Mouse (Mus musculus) spleen, adult 18-20 months (tissue): ENCODE data around the gene Masp1.

Source experiments
- DNase-seq, 2 experiments: peaks; one replicate each; pipeline ENCODE4 v3.0.0; 2022; ENCODE audit warnings: mixed read lengths in 2 of 2

The Masp1 gene

GRCm38 (mm10) chr16:23457338-23457737, 63.3 kb downstream of the Masp1 start:
- DNase-seq = no peak

GRCm38 (mm10) chr16:23456534-23456933, 64.1 kb downstream of the Masp1 start:
- no peak for DNase-seq

GRCm38 (mm10) chr16:23454376-23454775, 66.2 kb downstream of the Masp1 start:
- no peak for DNase-seq

GRCm38 (mm10) chr16:23452476-23452875, 68.1 kb downstream of the Masp1 start:
- peak in 1 of 2 experiments; percentile 10 for DNase-seq

- no peak for DNase-seq
These were observed 69.8 kb downstream of the Masp1 start for GRCm38 (mm10) chr16:23450816-23451215.

GRCm38 (mm10) chr16:23449946-23450345, 70.7 kb downstream of the Masp1 start:
- no peak for DNase-seq

- DNase-seq = no peak
These were observed 76.4 kb downstream of the Masp1 start for GRCm38 (mm10) chr16:23444231-23444630.

GRCm38 (mm10) chr16:23437404-23438166, 83.0 kb downstream of the Masp1 start:
- no peak for DNase-seq

GRCm38 (mm10) chr16:23429991-23430390, 90.6 kb downstream of the Masp1 start:
- no peak for DNase-seq

GRCm38 (mm10) chr16:23428647-23429319, 91.8 kb downstream of the Masp1 start, which contains the start of gene Rtp1:
Gene Rtp1 (plus strand): TSS chr16:23429133.
- DNase-seq = no peak

- DNase-seq = no peak
These were observed 92.9 kb downstream of the Masp1 start for GRCm38 (mm10) chr16:23427701-23428100.

- DNase-seq = no peak
These were observed 96.8 kb downstream of the Masp1 start for GRCm38 (mm10) chr16:23423825-23424224.

GRCm38 (mm10) chr16:23419565-23420085, 101.0 kb downstream of the Masp1 start:
- no peak for DNase-seq

GRCm38 (mm10) chr16:23417456-23418240, 103.0 kb downstream of the Masp1 start:
- no peak for DNase-seq

- no peak for DNase-seq
These were observed 103.8 kb downstream of the Masp1 start for GRCm38 (mm10) chr16:23416657-23417293.

GRCm38 (mm10) chr16:23416261-23416656, 104.4 kb downstream of the Masp1 start:
- no peak for DNase-seq

- DNase-seq = no peak
These were observed 107.7 kb downstream of the Masp1 start for GRCm38 (mm10) chr16:23412930-23413329.

GRCm38 (mm10) chr16:23403008-23403755, 117.4 kb downstream of the Masp1 start:
- peak; percentile 52 to 81 for DNase-seq

GRCm38 (mm10) chr16:23401959-23402358, 118.7 kb downstream of the Masp1 start:
- DNase-seq = no peak

GRCm38 (mm10) chr16:23401463-23401862, 119.2 kb downstream of the Masp1 start:
- no peak for DNase-seq
